Mouse (Mus musculus): ENCODE results near the gene Olfr1396. TPM values are rescaled to one million over a fixed set of nuclear protein-coding genes. Genes with fewer than 3 reads are reported as not detected.
"Not testable (repeated sequence)": the region's sequence is repeated elsewhere in the genome, so short reads cannot be mapped to it uniquely, and the experiment has no call there.

The Olfr1396 gene
- polyA plus RNA-seq, 1 experiment from 2014 or later, result not detected

GRCm38 (mm10) chr11:49087830-49088616 is 26.7 kb downstream of the Olfr1396 start:
- no peaks in the 10 kb centered on the region for H3K36me3 ChIP-seq
- H3K4me3 ChIP-seq, result no peak overlapping the region
- WGBS, result 42% methylated on average over 22 of the region's 22 CpGs
- no peaks in the 10 kb centered on the region for H3K27me3 ChIP-seq
- no peaks in the 10 kb centered on the region for H3K9me3 ChIP-seq
- peaks cover 7% of the 10 kb centered on the region; the same call in 1 of the 2 replicates for H3K4me1 ChIP-seq (replicated peaks)
- ATAC-seq (ENCODE audit: low FRiP score), result no peak
- H3K4me2 ChIP-seq, result peak overlapping the region; percentile 29; the same call in 1 of the 2 replicates
- no peak overlapping the region for H3K9ac ChIP-seq
- no peak overlapping the region for H3K27ac ChIP-seq

DNA sequence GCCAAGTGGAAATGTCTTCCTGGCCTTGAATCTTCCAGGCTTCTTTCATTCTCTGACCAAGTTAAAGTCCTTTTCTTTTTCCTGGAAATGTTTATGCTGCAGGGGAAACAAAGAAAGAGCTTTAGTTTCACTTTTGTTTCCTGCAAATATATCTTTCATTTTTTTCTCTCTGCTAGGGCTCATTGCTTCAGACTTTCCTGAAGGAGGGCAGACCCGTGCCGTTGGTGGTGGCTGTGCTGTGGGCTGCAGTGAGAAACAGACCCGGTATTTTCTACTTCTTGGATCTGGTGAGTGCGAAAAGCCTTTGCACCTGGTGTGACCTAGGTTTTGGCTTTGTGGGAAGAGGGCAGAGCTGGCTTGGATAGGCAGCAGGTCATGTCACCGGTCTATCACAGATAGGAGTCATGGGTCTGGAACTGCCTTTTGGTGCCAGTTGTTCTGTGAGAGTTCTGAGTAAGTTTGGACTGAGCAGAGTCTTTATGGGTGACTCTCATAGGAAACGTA is 27.8 kb downstream of the Olfr1396 start:
- Histone ChIP-seq H3K27ac (no peak overlapping the region), H3K4me1 (replicated peaks) (peaks cover 7% of the 10 kb centered on the region; the same call in 1 of the 2 replicates), H3K9ac (no peak overlapping the region), H3K9me3 (no peaks in the 10 kb centered on the region), H3K4me2 (no peak overlapping the region), H3K4me3 (no peak overlapping the region), H3K36me3 (no peaks in the 10 kb centered on the region), H3K27me3 (no peaks in the 10 kb centered on the region)
- ATAC-seq (ENCODE audit: low FRiP score), result no peak
- WGBS, result 85% methylated on average over 6 of the region's 6 CpGs

DNA sequence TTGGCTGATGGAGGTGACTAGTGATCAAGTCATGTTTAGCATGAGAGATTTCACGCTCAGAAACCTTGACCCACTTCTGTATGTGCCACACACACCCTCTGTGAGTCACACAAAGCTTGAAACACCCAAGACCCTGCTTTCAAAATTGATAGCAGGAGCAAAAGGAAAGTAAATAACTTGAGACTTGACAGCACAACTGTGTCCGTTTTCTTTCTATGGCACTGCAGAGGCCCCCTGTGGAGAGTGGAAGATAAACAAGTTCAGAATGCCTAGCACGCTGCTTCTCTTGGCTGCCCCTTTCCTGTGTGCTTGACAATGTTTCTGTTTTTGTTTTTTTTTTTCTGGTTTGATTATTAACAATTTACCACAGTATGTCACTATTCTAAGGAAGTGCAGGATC is 29.8 kb downstream of the Olfr1396 start:
- ATAC-seq (ENCODE audit: low FRiP score), result no peak
- Histone ChIP-seq H3K4me2 (no peak overlapping the region), H3K9me3 (no peaks in the 10 kb centered on the region), H3K4me1 (replicated peaks) (peaks cover 7% of the 10 kb centered on the region; the same call in 1 of the 2 replicates), H3K27ac (no peak overlapping the region), H3K27me3 (no peaks in the 10 kb centered on the region), H3K36me3 (no peaks in the 10 kb centered on the region), H3K9ac (no peak overlapping the region), H3K4me3 (no peak overlapping the region)
- 41% methylated on average over 3 of the region's 3 CpGs for WGBS

DNA sequence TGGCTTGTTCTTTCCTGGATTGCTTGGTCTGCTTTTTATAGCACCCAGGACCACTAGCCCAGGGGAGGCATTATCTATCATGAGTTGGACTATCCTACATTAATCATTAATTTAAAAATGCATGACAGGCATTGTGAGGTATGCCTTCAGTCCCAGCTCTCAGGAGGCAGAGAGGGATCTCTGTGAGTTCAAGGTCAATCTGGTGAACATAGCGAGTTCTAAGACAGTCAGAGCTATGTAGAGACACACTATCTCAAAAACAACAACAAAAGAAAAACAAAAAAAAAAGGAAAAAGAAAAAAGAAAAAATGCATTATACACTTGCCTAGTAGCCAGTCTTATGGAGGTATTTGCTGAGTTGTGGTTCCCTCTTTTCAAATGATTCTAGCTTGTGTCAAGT is 30.3 kb downstream of the Olfr1396 start:
- H3K4me2 ChIP-seq, result no peak overlapping the region
- no peaks in the 10 kb centered on the region for H3K9me3 ChIP-seq
- H3K9ac ChIP-seq, result no peak overlapping the region
- no peak overlapping the region for H3K27ac ChIP-seq
- WGBS, result 86% methylated on average over 1 of the region's 1 CpGs
- no peaks in the 10 kb centered on the region for H3K27me3 ChIP-seq
- no peaks in the 10 kb centered on the region for H3K36me3 ChIP-seq
- H3K4me1 ChIP-seq (replicated peaks), result peaks cover 7% of the 10 kb centered on the region; the same call in 1 of the 2 replicates
- no peak overlapping the region for H3K4me3 ChIP-seq
- no peak for ATAC-seq (ENCODE audit: low FRiP score)

DNA sequence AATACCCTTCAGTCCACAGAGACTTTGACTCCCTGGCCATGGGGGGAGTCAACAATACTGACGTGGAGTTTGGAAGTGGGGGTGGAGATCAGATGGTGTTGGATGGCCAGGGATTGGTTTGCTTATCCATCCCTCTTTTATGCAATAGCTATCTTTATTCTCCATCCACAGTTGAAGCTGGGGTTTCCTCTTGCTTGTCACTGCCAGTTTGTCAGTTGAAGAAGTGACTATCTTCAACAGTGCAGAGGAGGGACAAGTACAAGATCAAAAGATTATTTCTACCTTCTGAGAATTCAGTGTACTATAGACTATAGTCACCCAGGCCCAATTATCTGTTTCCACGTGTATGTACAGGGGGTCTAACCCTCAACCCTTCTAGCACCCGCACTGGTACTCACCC is 30.9 kb downstream of the Olfr1396 start:
- no peak for ATAC-seq (ENCODE audit: low FRiP score)
- H3K27me3 ChIP-seq, result no peaks in the 10 kb centered on the region
- H3K9me3 ChIP-seq, result no peaks in the 10 kb centered on the region
- WGBS, result 76% methylated on average over 3 of the region's 3 CpGs
- H3K36me3 ChIP-seq, result no peaks in the 10 kb centered on the region
- peaks cover 7% of the 10 kb centered on the region; the same call in 1 of the 2 replicates for H3K4me1 ChIP-seq (replicated peaks)
- no peak overlapping the region for H3K27ac ChIP-seq
- no peak overlapping the region for H3K4me2 ChIP-seq
- H3K4me3 ChIP-seq, result no peak overlapping the region
- no peak overlapping the region for H3K9ac ChIP-seq

GRCm38 (mm10) chr11:49083146-49083545 is 31.5 kb downstream of the Olfr1396 start:
- ATAC-seq (ENCODE audit: low FRiP score), result no peak
- no peak overlapping the region for H3K4me2 ChIP-seq
- no peaks in the 10 kb centered on the region for H3K36me3 ChIP-seq
- H3K27me3 ChIP-seq, result no peaks in the 10 kb centered on the region
- no peak overlapping the region for H3K9ac ChIP-seq
- H3K4me1 ChIP-seq (replicated peaks), result peaks cover 3% of the 10 kb centered on the region; the same call in 1 of the 2 replicates
- no peak overlapping the region for H3K27ac ChIP-seq
- WGBS, result 97% methylated on average over 1 of the region's 1 CpGs
- no peaks in the 10 kb centered on the region for H3K9me3 ChIP-seq
- no peak overlapping the region for H3K4me3 ChIP-seq

DNA sequence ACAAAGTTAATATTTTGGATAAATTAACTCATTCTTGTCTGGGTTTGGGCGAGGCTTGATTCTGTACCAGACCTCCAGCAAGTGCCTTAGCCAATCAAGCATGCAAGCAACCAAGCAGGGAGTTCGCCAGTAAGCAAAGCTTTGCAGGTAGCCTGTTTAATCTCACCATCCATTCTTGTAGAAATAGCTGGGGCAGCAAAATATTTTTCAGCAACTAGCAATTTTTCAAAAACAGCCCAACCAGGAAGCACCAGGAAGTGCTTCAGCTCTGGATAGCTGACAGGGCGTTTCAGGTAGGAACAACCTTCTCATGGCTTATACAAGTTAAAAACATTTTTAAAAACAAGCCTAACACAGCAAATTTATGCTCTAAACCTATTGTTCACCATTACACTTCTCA is 32.8 kb downstream of the Olfr1396 start:
- H3K27ac ChIP-seq, result no peak overlapping the region
- WGBS, result 82% methylated on average over 3 of the region's 3 CpGs
- H3K27me3 ChIP-seq, result no peaks in the 10 kb centered on the region
- ATAC-seq (ENCODE audit: low FRiP score), result no peak
- H3K9ac ChIP-seq, result no peak overlapping the region
- H3K9me3 ChIP-seq, result no peaks in the 10 kb centered on the region
- H3K4me3 ChIP-seq, result no peak overlapping the region
- no peaks in the 10 kb centered on the region for H3K4me1 ChIP-seq (replicated peaks)
- no peak overlapping the region for H3K4me2 ChIP-seq
- H3K36me3 ChIP-seq, result no peaks in the 10 kb centered on the region

GRCm38 (mm10) chr11:49081356-49081755 is 33.3 kb downstream of the Olfr1396 start:
- ATAC-seq (ENCODE audit: low FRiP score), result no peak
- H3K4me3 ChIP-seq, result no peak overlapping the region
- no peaks in the 10 kb centered on the region for H3K9me3 ChIP-seq
- 91% methylated on average over 4 of the region's 4 CpGs for WGBS
- no peaks in the 10 kb centered on the region for H3K27me3 ChIP-seq
- no peaks in the 10 kb centered on the region for H3K36me3 ChIP-seq
- no peak overlapping the region for H3K4me2 ChIP-seq
- no peaks in the 10 kb centered on the region for H3K4me1 ChIP-seq (replicated peaks)
- no peak overlapping the region for H3K27ac ChIP-seq
- no peak overlapping the region for H3K9ac ChIP-seq

- no peaks in the 10 kb centered on the region for H3K4me1 ChIP-seq (replicated peaks)
- 80% methylated on average over 1 of the region's 1 CpGs for WGBS
- H3K4me2 ChIP-seq, result no peak overlapping the region
Measured at GRCm38 (mm10) chr11:49080636-49081035, 34.0 kb downstream of the Olfr1396 start.

DNA sequence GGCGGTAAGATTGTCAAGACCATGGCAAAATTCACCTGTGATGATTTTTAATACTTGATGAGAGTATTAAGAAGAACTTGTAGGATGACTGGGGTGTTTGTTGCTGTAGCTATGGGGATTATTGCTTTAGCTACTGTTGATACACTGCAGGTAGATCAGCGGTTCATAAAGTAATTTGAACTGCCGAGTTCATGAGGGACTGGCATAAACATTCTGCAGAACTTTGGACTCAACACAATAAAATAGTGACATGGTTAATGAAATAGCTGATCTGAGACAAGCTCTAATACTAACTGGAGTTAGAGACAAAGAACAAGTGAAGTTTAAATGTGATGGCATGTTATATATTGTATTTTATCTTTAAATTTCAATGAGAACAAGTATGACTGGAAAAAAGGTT is 36.0 kb downstream of the Olfr1396 start:
- Histone ChIP-seq H3K27ac (no peak overlapping the region), H3K4me3 (no peak overlapping the region), H3K4me1 (replicated peaks) (no peaks in the 10 kb centered on the region), H3K27me3 (no peaks in the 10 kb centered on the region), H3K9me3 (no peaks in the 10 kb centered on the region), H3K9ac (no peak overlapping the region), H3K4me2 (no peak overlapping the region), H3K36me3 (no peaks in the 10 kb centered on the region)
- 92% methylated on average over 3 of the region's 3 CpGs for WGBS
- ATAC-seq (ENCODE audit: low FRiP score), result no peak

More at GRCm38 (mm10) chr11:49080636-49081035, 34.0 kb downstream of the Olfr1396 start:
- no peaks in the 10 kb centered on the region for H3K27me3 ChIP-seq
- H3K27ac ChIP-seq, result no peak overlapping the region
- ATAC-seq (ENCODE audit: low FRiP score), result no peak
- H3K9ac ChIP-seq, result no peak overlapping the region
- H3K4me3 ChIP-seq, result no peak overlapping the region
- no peaks in the 10 kb centered on the region for H3K9me3 ChIP-seq
- H3K36me3 ChIP-seq, result no peaks in the 10 kb centered on the region

DNA sequence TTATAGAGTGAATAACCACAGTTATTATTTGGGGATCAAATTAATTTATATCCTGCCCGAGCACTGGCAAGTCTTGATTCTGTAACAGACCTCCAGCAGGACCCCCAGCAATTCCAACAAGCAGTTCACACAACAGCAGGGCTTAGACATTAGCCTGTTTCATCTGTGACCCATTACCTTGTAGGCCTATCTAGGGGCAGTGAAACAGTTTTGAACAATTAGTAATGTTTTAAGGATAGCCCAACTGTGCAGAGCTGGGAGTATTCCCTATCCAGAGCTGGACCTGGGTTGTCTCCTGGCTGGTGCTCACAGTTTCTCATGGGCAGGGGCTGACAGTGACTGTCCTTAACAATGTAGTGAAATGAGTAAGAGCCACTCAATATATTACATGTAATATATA is 37.7 kb downstream of the Olfr1396 start:
- Histone ChIP-seq H3K9ac (no peak overlapping the region), H3K9me3 (no peaks in the 10 kb centered on the region), H3K27ac (no peak overlapping the region), H3K4me2 (no peak overlapping the region), H3K4me3 (no peak overlapping the region), H3K36me3 (no peaks in the 10 kb centered on the region), H3K27me3 (no peaks in the 10 kb centered on the region), H3K4me1 (replicated peaks) (no peaks in the 10 kb centered on the region)
- no peak for ATAC-seq (ENCODE audit: low FRiP score)
- 81% methylated on average over 1 of the region's 1 CpGs for WGBS

- H3K9me3 ChIP-seq; ATAC-seq (ENCODE audit: low FRiP score); H3K27me3 ChIP-seq; H3K4me2 ChIP-seq; H3K27ac ChIP-seq; H3K9ac ChIP-seq; H3K36me3 ChIP-seq; H3K4me1 ChIP-seq (replicated peaks); H3K4me3 ChIP-seq: not testable (repeated sequence)
- 83% methylated on average over 6 of the region's 6 CpGs for WGBS
Measured at GRCm38 (mm10) chr11:49076001-49076757, 38.5 kb downstream of the Olfr1396 start, which contains the start of gene Ifi47. Gene Ifi47, plus strand, starts transcription at chr11:49076587.
